Mouse (Mus musculus) CH12.LX (cell line): Measurements from ENCODE around the gene Pla2g4e. TPM values are rescaled to one million over a fixed set of nuclear protein-coding genes. Genes with fewer than 3 reads are reported as not detected.

Source experiments
- DNase-seq: peaks from one replicate; pipeline ENCODE4 v3.0.0-alpha.2; 2013; ENCODE audit errors: extremely low read depth
- H3K27ac ChIP-seq: 2 replicates; pipeline ENCODE4 v1.5.1; 2012; ENCODE audit warnings: low read depth, mild to moderate bottlenecking, control low read depth, moderate library complexity; ENCODE audit not compliant: insufficient read depth
- H3K27me3 ChIP-seq: replicated peaks from 2 replicates; pipeline ENCODE3; 2012; ENCODE audit warnings: inconsistent platforms
- H3K36me3 ChIP-seq, 2 experiments: replicated peaks in 1 of 2; 2 replicates each; pipeline versions ENCODE3 to v1.6.1; 2012; ENCODE audit warnings: inconsistent platforms in 1 of 2, low read length in 1 of 2, mild to moderate bottlenecking in 1 of 2, mixed read lengths in 1 of 2, moderate library complexity in 1 of 2; ENCODE audit not compliant: control insufficient read depth in 1 of 2, insufficient read depth in 1 of 2
- H3K4me1 ChIP-seq, 2 experiments: 2 replicates each; pipeline ENCODE4 v1.6.1; 2012; ENCODE audit warnings: inconsistent platforms in 1 of 2, moderate library complexity in 1 of 2; ENCODE audit not compliant: insufficient read depth in 2 of 2, control insufficient read depth in 1 of 2
- H3K4me2 ChIP-seq: 2 replicates; pipeline ENCODE4 v1.6.1; 2012; ENCODE audit warnings: low read depth, mild to moderate bottlenecking, control low read depth; ENCODE audit not compliant: poor library complexity, insufficient read depth, severe bottlenecking
- H3K4me3 ChIP-seq, 3 experiments: fragments of 150-350 bp in 1 of 3; sonication (generic) in 1 of 3; replicated peaks in 1 of 3; 2 replicates each; pipeline versions ENCODE3 to v1.5.1; 2011 to 2012; ENCODE audit warnings: low read depth in 2 of 3, low read length in 2 of 3, mild to moderate bottlenecking in 2 of 3, moderate library complexity in 2 of 3, control low read depth in 1 of 3, improper control_type of control experiment in 1 of 3, inconsistent platforms in 1 of 3, mixed read lengths in 1 of 3; ENCODE audit not compliant: poor library complexity in 1 of 3
- H3K79me2 ChIP-seq: replicated peaks from 2 replicates; pipeline ENCODE4 v1.6.1; 2012; ENCODE audit warnings: mild to moderate bottlenecking, moderate library complexity; ENCODE audit not compliant: control insufficient read depth, poor library complexity, insufficient read depth, severe bottlenecking; ENCODE audit errors: extremely low read depth
- H3K9ac ChIP-seq: 2 replicates; pipeline ENCODE4 v1.6.1; 2012; ENCODE audit warnings: low read depth, mild to moderate bottlenecking, control low read depth, moderate library complexity; ENCODE audit not compliant: insufficient read depth
- H3K9me3 ChIP-seq: replicated peaks from 2 replicates; pipeline ENCODE3; 2012; ENCODE audit warnings: low read length, inconsistent platforms, mixed read lengths
- BHLHE40 ChIP-seq: IDR thresholded peaks from 2 replicates; pipeline ENCODE4 v1.6.1; 2011; ENCODE audit warnings: mild to moderate bottlenecking, low read depth, low read length, improper control_type of control experiment
- CHD2 ChIP-seq: IDR thresholded peaks from 2 replicates; pipeline ENCODE4 v1.6.1; 2011; ENCODE audit warnings: low read length, improper control_type of control experiment
- CTCF ChIP-seq, 2 experiments: IDR thresholded peaks in 1 of 2; conservative IDR thresholded peaks in 1 of 2; 2 replicates each; pipeline ENCODE4 v1.5.1; 2011 to 2012; ENCODE audit warnings: low read depth in 2 of 2, low read length in 2 of 2, improper control_type of control experiment in 1 of 2, inconsistent platforms in 1 of 2, mild to moderate bottlenecking in 1 of 2, moderate library complexity in 1 of 2
- E2F4 ChIP-seq: IDR thresholded peaks from 2 replicates; pipeline ENCODE4 v1.6.1; 2011; ENCODE audit warnings: low read depth, low read length, improper control_type of control experiment; ENCODE audit not compliant: insufficient replicate concordance
- ELF1 ChIP-seq: IDR thresholded peaks from 2 replicates; pipeline ENCODE4 v1.6.1; 2014; ENCODE audit warnings: low read depth, mild to moderate bottlenecking, inconsistent platforms, low read length, improper control_type of control experiment
- ETS1 ChIP-seq: conservative IDR thresholded peaks from 2 replicates; pipeline ENCODE4 v1.6.1; 2012; ENCODE audit warnings: low read depth, mild to moderate bottlenecking, inconsistent platforms, low read length, improper control_type of control experiment, moderate library complexity
- GABPA ChIP-seq: IDR thresholded peaks from 2 replicates; pipeline ENCODE4 v1.6.1; 2012; ENCODE audit warnings: low read depth, low read length, improper control_type of control experiment, inconsistent platforms; ENCODE audit not compliant: insufficient replicate concordance
- MAX ChIP-seq: IDR thresholded peaks from 2 replicates; pipeline ENCODE4 v1.6.1; 2011; ENCODE audit warnings: low read length, improper control_type of control experiment
- MEF2A ChIP-seq: IDR thresholded peaks from 2 replicates; pipeline ENCODE4 v1.6.1; 2014; ENCODE audit warnings: low read depth, mild to moderate bottlenecking, inconsistent platforms, low read length, improper control_type of control experiment, borderline replicate concordance
- MXI1 ChIP-seq: IDR thresholded peaks from 2 replicates; pipeline ENCODE4 v1.6.1; 2011; ENCODE audit warnings: mild to moderate bottlenecking, low read depth, low read length, improper control_type of control experiment
- MYC ChIP-seq: IDR thresholded peaks from 2 replicates; pipeline ENCODE4 v1.6.1; 2011; ENCODE audit warnings: low read depth, mild to moderate bottlenecking, improper control_type of control experiment, low read length
- NELFE ChIP-seq: IDR thresholded peaks from 2 replicates; pipeline ENCODE4 v1.6.1; 2011; ENCODE audit warnings: low read depth, low read length, improper control_type of control experiment
- NRF1 ChIP-seq: IDR thresholded peaks from 2 replicates; pipeline ENCODE4 v1.6.1; 2014; ENCODE audit warnings: low read depth, mild to moderate bottlenecking, inconsistent platforms, low read length, improper control_type of control experiment, moderate library complexity
- PAX5 ChIP-seq: IDR thresholded peaks from 2 replicates; pipeline ENCODE4 v1.6.1; 2012; ENCODE audit warnings: low read length, inconsistent platforms, mixed read lengths
- POLR2AphosphoS2 ChIP-seq: IDR thresholded peaks from 2 replicates; pipeline ENCODE4 v1.6.1; 2011; ENCODE audit warnings: low read depth, low read length, improper control_type of control experiment
- RCOR1 ChIP-seq: conservative IDR thresholded peaks from 2 replicates; pipeline ENCODE4 v1.6.1; 2012; ENCODE audit warnings: low read depth, mild to moderate bottlenecking, inconsistent platforms, low read length, improper control_type of control experiment
- SIN3A ChIP-seq: IDR thresholded peaks from 2 replicates; pipeline ENCODE4 v1.6.1; 2012; ENCODE audit warnings: low read length, improper control_type of control experiment, inconsistent platforms
- SMC3 ChIP-seq: IDR thresholded peaks from 2 replicates; pipeline ENCODE4 v1.6.1; 2011; ENCODE audit warnings: low read depth, low read length, improper control_type of control experiment
- TCF12 ChIP-seq: IDR thresholded peaks from 2 replicates; pipeline ENCODE4 v1.6.1; 2014; ENCODE audit warnings: low read depth, mild to moderate bottlenecking, inconsistent platforms, low read length, improper control_type of control experiment
- USF1 ChIP-seq: IDR thresholded peaks from 2 replicates; pipeline ENCODE4 v1.6.1; 2014; ENCODE audit warnings: low read depth, mild to moderate bottlenecking, inconsistent platforms, low read length, improper control_type of control experiment
- ZC3H11A ChIP-seq: IDR thresholded peaks from 2 replicates; pipeline ENCODE4 v1.6.1; 2012; ENCODE audit warnings: low read depth, mild to moderate bottlenecking, inconsistent platforms, low read length, improper control_type of control experiment
- ZMIZ1 ChIP-seq: IDR thresholded peaks from 2 replicates; pipeline ENCODE4 v1.6.1; 2012; ENCODE audit warnings: low read depth, mild to moderate bottlenecking, inconsistent platforms, low read length, improper control_type of control experiment
- ZNF384 ChIP-seq: IDR thresholded peaks from 2 replicates; pipeline ENCODE4 v1.6.1; 2012; ENCODE audit warnings: low read depth, low read length, improper control_type of control experiment, inconsistent platforms
- dilution Hi-C: fragments of 300-500 bp; cut with MboI; formaldehyde crosslinking; loops from 2 replicates; pipeline ENCODE4 v1.14.3; 2020; ENCODE audit warnings: low sequenced_read_pairs; ENCODE audit not compliant: extremely low pct_unique_long_range_greater_than_20kb, extremely low pct_ligation_motif_present
- in situ Hi-C: fragments of 300-500 bp; cut with MboI; formaldehyde crosslinking; loops from 3 replicates; pipeline ENCODE4 v1.14.3; 2019; ENCODE audit warnings: low sequenced_read_pairs, low pct_ligation_motif_present, low pct_unique_long_range_greater_than_20kb, mixed read lengths
- polyA plus RNA-seq: library from polyadenylated mRNA; unstranded; fragments of >175 nt; gene quantifications from 2 replicates; pipeline ENCODE4 v1.2.1, GENCODE M21; 2012; ENCODE audit warnings: low read depth; ENCODE audit not compliant: insufficient read length
- total RNA-seq, 2 experiments: library from RNA; depleted of rRNA; stranded (reverse); fragments of 300-350 nt in 1 of 2; fragments of >200 nt in 1 of 2; gene quantifications; 2 replicates each; pipeline ENCODE4 v1.2.3; 2012 to 2014

The Pla2g4e gene
- total and polyA plus RNA-seq, 3 experiments = not detected

- in situ Hi-C loops = no loop called here
- peaks cover 5 to 52% of the 10 kb centered on the region in 2 experiments for H3K36me3 ChIP-seq
These were observed 121.0 kb downstream of the Pla2g4e start for GRCm38 (mm10) chr2:120124096-120124495.

GRCm38 (mm10) chr2:120122983-120123382, 122.2 kb downstream of the Pla2g4e start:
- no peak for DNase-seq
- peaks cover 5 to 53% of the 10 kb centered on the region in 2 experiments for H3K36me3 ChIP-seq
- no peak for TF ChIP-seq ZC3H11A
- TF ChIP-seq ZNF384 = no peak
- no peak for TF ChIP-seq USF1
- no peak for TF ChIP-seq PAX5
- TF ChIP-seq ZMIZ1 = no peak
- no peak for TF ChIP-seq NELFE
- no peak for TF ChIP-seq SIN3A
- no peak for TF ChIP-seq POLR2AphosphoS2
- no peak for TF ChIP-seq MYC
- no peak for TF ChIP-seq MXI1
- no peak for TF ChIP-seq CHD2
- TF ChIP-seq, all 38 proteins: peak for 0
- Histone ChIP-seq H3K4me3 (no peak overlapping the region), H3K4me2 (no peak overlapping the region), H3K9ac (no peak overlapping the region), H3K27me3 (no peaks in the 10 kb centered on the region), H3K9me3 (no peaks in the 10 kb centered on the region), H3K27ac (no peak overlapping the region), H3K4me1 (peaks cover 0 to 6% of the 10 kb centered on the region in 2 experiments; a peak in 2 of 4 replicates), H3K79me2 (no peaks in the 10 kb centered on the region)
- dilution Hi-C loops = no loop called here
- in situ Hi-C loops = no loop called here

More at GRCm38 (mm10) chr2:120124096-120124495, 121.0 kb downstream of the Pla2g4e start:
- Histone ChIP-seq H3K9ac (no peak overlapping the region), H3K4me1 (peaks cover 0 to 17% of the 10 kb centered on the region in 2 experiments; a peak in 2 of 4 replicates), H3K79me2 (no peaks in the 10 kb centered on the region), H3K4me3 (no peak overlapping the region)
- dilution Hi-C loops = no loop called here
- no peak for DNase-seq
- TF ChIP-seq MXI1 = no peak
- TF ChIP-seq ZNF384 = no peak
- no peak for TF ChIP-seq SMC3
- no peak for TF ChIP-seq ELF1
- no peak for TF ChIP-seq TCF12
- TF ChIP-seq, all 38 proteins: peak for 0
- Histone ChIP-seq H3K27ac (no peak overlapping the region), H3K9me3 (no peaks in the 10 kb centered on the region), H3K4me2 (no peak overlapping the region), H3K27me3 (no peaks in the 10 kb centered on the region)

- Histone ChIP-seq H3K4me2 (no peak overlapping the region), H3K9ac (no peak overlapping the region), H3K9me3 (no peaks in the 10 kb centered on the region), H3K27me3 (no peaks in the 10 kb centered on the region), H3K4me1 (peaks cover 0 to 9% of the 10 kb centered on the region in 2 experiments; a peak in 2 of 4 replicates), H3K4me3 (no peak overlapping the region), H3K79me2 (no peaks in the 10 kb centered on the region), H3K36me3 (peaks cover 0 to 32% of the 10 kb centered on the region in 2 experiments), H3K27ac (no peak overlapping the region)
- in situ Hi-C loops = no loop called here
- no peak for DNase-seq
- dilution Hi-C loops = no loop called here
- no peak for TF ChIP-seq CTCF (conservative IDR thresholded peaks at IDR 0.05 in 1 of 2, IDR thresholded peaks at IDR 0.05 in 1 of 2; ENCODE audit: low read depth in 2 of 2, low read length in 2 of 2)
- TF ChIP-seq NRF1 = no peak
- no peak for TF ChIP-seq RCOR1
- no peak for TF ChIP-seq USF1
- TF ChIP-seq MAX = no peak
- no peak for TF ChIP-seq SIN3A
- TF ChIP-seq CHD2 = no peak
- no peak for TF ChIP-seq ZMIZ1
- no peak for TF ChIP-seq E2F4
- TF ChIP-seq MXI1 = no peak
- TF ChIP-seq ETS1 = no peak
- TF ChIP-seq SMC3 = no peak
- TF ChIP-seq MEF2A = no peak
- TF ChIP-seq BHLHE40 = no peak
- no peak for TF ChIP-seq NELFE
- no peak for TF ChIP-seq GABPA
- no peak for TF ChIP-seq TCF12
These were observed 127.8 kb downstream of the Pla2g4e start for GRCm38 (mm10) chr2:120117346-120117745.
